Mouse (Mus musculus) heart, adult 9 months (tissue): Measurements from ENCODE around the gene Jph4.

Source experiments
- DNase-seq, 2 experiments: peaks; one replicate each; pipeline ENCODE4 v3.0.0; 2022; ENCODE audit warnings: low spot score in 2 of 2

Gene Jph4

DNA sequence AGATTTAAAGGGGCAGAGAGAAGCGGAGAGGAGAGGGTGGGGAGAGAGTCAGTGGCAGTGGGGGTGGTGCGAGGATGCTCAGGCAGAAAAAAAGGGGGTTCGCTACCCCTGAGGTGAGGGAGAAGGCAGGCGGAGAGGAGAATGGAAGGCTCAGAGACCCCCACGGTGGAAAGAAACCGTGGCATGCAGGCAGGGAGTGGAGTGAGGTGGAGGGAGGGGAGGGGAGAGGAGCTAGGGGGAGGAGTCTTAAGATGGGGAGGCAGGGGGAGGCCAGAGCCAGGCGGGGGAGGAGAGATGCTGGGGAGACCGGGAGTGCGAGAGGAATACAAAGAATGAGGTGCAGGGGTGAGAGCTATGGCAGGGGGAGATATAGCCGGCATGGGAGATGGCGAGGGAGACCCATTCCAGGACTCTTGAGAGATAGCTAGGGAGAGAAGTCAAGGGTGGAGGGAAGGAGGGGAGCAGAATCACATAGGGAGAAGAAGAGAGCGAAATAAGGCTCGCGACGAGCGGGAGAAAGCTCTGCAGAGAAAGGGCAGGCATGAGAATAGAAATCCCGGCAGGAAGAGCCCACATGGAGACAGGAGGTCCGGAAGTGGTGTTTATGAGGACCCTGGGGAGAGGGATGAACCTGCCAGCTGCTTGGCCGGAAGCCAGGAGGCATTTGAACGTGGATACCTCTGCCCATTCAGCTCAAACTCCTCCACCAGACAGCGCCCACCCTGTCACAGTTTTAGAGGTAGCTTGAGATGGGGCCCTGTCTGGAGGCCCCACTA, at the start of gene Jph4:
TSS of gene Jph4 (minus strand) at position 511 of the 776 bp plus-strand sequence.
- DNase-seq = no peak

DNA sequence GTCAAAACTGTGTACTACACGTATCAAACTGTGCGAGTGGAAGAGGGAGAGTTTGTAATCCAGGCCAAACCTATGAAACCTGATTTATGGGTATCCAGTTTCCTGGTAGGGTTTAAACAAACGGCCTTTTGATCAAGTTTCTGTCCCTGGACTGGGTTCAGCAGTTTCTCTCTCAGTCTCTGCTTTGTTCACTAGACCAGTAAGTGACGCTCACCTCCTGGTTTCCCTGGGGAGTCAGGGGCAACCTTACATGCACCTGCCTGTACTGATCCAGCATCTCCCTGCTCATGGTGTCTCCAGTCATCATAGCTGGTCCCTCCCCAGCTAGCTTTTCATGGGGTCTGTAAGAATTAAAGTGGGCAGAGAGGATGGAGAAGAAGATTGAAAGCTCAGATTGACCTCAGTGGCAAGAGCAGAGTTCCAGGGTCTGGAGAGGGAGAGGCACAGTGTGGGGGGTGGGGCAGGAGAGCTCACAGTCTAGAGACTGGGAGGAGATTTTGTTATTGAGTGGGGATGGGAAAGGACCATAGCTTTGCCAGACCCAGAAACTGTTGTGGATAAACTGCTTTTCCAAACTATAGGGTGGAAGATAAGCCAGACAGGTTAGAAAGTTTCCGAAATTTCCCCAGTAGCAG, 47.6 kb upstream of the Jph4 start:
- no peak for DNase-seq

GRCm38 (mm10) chr14:55162168-55162567, 45.4 kb upstream of the Jph4 start:
- no peak for DNase-seq

DNA sequence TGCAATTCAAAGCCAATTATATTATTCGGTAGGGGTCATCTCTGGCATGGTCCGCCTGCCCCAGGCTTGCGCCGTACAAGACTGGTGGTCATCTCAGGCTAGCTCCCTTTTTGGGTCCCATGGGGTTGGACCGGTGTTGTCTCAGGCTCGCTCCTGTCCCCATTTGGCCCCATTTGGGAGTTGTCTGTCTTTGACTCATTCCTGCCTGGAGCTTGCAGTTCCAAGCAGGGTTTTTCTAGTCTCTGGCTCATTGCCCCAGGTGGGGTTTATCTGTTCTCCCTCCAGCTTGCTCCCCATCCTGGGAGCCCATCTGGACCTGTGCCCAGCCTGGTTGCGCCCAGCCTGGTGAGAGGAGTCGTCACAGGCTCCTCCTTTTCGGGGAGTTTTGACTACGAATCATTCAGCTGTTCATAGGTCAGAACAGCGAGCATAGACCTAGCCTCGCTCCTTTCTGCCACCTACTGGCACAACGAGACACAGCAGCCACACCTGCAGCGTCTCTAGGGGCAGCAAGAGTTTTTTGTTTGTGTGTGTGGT, 44.4 kb upstream of the Jph4 start:
- DNase-seq = peak; percentile 27 to 48

DNA sequence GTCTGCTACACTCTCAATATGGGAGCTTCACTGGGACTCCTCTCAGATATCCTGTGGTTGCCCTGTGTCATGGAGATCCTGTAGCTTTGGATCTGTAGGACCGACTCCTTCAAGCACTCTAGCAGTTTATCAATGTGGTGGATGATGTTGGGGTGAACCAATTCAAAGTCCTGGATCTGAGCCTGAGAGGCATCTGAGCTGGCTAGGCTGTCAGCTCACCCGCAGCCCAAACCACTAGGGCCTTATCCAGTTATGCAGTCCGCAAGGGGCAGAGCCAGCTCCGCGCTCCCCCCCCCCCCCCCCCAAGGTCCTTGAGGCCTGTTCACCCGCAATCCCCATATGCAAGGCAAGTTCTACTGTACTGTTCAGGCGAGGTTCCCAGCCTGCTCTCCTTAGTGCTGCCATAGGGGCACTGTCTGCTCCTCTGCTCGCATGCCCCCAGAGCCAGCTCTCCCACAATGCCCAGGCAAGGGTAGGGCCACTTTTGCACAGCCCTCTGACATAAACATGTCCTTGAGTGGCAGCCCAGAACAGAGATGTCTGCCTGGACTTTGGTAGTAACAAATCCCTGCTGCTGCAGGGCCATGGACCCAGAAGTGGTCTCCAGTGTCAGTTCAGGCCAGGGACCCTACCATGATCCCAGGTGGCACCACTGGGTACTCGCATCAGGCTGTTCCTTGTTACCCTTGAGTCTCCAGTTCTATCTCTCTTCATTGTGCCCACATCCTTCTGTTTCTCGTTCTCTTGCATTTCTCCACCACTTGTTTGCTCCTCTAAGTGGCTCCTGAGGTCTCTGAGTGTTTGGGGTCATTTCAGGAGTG, 43.7 kb upstream of the Jph4 start:
- no peak for DNase-seq

- DNase-seq = no peak
These were observed 40.8 kb upstream of the Jph4 start for GRCm38 (mm10) chr14:55157322-55158065.

GRCm38 (mm10) chr14:55152951-55153481, 36.3 kb upstream of the Jph4 start:
- no peak for DNase-seq

- DNase-seq = no peak
These were observed 35.4 kb upstream of the Jph4 start for GRCm38 (mm10) chr14:55152174-55152573.

- no peak for DNase-seq
These were observed 34.2 kb upstream of the Jph4 start for GRCm38 (mm10) chr14:55150985-55151384.

DNA sequence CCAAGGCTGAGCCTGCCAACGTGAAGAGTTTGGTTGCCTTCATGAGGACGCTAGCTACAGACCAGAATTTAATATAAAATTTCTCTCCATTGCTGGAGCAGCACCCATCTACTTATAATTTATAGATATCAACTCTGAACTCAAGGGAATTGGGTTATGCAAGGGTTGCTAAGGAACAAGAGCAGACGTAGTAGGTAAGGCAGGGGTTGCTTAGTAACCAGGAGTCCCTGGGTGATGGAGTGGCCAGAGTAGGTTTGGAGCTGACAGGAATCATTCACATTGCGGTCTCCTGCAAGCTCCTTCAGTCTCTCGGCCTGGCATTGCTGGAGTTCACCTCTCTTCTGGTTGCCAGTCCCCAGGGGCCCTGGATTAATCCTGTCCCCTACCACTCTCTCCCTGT, 32.3 kb upstream of the Jph4 start:
- no peak for DNase-seq

GRCm38 (mm10) chr14:55148363-55148915, 31.7 kb upstream of the Jph4 start:
- peak; percentile 14 to 23 for DNase-seq

DNA sequence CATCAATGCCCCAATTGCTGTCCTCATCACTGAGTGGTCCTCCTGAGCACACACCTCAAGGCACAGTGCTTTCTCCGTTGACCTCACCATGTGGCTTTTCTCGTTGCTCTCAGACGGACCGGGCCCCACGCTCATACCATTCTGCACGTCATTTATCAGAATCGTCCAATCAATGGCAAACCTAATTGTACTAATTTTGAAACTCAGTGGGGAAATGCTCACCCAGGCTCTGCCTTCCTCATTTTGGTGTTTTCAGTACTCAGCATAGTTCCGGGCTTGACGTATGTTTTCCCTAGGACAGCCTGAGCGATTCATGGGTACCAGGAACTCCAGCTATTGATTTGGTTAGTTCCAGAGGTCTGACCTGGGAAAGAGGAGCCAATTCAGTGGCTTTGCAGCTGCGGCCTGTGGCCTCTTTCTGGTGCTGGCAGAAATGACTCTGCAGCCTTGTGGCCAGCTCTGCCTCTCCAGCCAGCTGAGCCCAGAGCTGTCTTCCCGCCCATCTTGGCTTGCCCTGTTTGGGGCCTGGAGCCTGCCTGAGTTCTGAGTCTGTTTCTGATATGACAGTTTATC, 30.2 kb upstream of the Jph4 start:
- peak; percentile 44 to 56 for DNase-seq

DNA sequence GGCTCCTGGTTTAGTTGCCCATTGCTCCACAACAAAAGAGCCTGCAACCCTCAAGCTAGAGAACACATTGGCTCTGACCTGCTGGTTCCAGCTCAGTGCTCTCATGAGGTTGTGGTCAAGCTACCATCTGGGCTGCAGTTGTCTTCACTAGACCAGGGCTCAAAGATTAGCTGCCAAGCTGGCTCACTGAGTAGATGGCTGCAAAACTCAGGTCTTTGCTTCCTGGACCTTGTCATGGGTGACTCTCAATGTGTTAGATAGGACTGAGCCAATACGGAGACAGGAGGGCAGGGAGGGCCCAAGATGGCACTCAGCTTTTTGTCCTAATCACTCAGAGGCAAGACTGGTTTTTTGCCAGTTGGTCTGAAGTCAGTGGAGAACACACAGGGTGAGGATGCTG, 29.6 kb upstream of the Jph4 start:
- no peak for DNase-seq

GRCm38 (mm10) chr14:55139313-55139712, 22.6 kb upstream of the Jph4 start:
- no peak for DNase-seq

- no peak for DNase-seq
These were observed 18.9 kb upstream of the Jph4 start for GRCm38 (mm10) chr14:55135676-55136075.

- DNase-seq = no peak
These were observed 9.8 kb upstream of the Jph4 start for GRCm38 (mm10) chr14:55126521-55126920.

DNA sequence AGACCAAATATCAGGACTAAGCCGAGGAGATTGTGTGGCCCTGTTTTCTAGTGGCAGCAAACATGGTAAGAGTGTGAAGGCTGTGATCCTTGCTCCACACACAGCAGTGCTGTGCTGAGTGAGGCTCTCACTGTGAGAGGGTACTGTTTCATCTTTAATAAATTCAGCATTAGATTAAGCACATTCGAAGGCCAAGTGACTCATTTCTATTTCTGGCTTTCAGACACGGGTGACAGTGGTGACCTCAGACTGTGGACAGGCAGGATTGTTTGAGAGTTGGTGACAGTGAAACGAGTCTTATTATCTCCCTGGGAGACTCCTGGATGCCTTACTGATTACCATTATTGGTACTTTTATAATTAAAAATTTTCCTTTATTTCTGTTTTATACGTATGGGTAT, 9.0 kb upstream of the Jph4 start:
- DNase-seq = no peak

DNA sequence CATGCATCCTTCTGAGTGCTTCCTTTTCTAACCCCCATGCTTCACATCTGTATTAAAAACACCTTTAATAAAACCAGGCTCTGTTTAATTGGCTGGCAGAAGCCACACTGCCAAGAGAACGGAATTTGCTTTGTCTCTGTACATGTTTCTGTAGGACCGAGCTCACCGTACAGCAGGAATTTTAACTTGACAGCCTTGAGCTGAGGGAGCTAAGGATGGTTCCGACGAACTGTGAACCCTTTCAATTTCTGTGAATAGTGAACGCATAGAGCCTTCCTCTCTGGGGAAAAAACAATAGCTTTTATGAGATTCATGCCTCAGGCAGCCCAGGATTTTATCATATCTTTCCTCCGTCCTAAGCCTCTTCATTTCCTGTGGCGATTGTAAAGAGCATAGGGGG, 5.6 kb upstream of the Jph4 start:
- DNase-seq = no peak

- DNase-seq = peak; percentile 50 to 72
These were observed 5.2 kb upstream of the Jph4 start for GRCm38 (mm10) chr14:55121947-55122346.

DNA sequence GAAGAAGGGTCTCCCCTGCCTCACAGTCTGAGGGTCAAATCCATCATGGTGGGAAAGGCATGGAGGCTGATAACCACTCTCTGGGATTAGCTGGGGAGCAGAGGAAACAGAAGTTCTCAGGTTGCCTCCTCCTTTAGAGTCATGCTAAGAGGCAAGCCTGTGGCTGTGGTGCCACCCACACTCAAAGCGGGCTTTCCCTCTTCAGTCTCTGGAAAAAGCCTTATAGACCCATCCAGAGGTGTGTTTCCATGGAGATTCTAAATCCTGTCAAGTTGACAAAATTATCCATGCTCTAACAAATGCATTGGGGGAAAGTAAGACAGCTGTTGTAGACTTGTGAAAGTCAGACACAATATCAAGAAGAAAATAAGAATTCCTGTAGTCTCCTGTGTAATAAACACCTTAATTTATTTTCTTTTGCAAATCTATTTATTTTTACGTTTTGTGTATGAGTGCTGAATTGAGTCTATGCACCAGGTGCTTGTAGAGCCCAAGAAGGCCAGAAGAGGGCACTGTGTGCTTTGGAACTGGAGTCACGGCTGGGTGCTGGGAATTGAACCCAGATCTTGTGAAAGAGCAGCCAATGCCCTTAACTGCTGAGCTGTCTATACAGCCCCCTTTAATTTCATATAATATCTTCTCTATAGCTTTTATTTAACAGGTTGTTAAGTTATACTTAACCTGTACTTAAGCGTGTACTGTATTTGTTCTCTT, 2.8 kb upstream of the Jph4 start:
- no peak for DNase-seq
